Comparison of ENCODE assay signal across 8 mouse cellular contexts in the genomic region with DNA sequence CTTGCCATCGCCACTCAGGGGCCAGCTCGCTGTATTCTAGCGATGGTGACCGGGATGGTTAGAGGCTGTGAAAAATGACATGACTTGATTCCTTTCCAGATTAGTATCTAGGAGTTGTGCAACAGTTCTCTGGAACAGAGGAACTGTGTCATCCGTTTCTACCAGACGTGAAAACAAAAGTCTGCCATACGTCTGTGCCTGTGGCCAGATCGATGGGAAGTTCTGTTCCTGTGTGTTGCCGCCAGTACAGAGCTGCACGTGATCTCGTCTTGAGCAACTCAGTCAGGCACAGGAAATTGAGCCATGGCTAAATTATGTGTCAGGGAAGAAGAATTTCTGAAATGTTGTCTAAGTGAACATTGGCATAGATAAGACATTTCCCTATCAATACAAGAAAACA.
DNase-seq lines count a peak whose midpoint lies in the region; ATAC-seq lines count a peak whose summit lies in the region.

No protein-coding gene starts in this region.

- peak; percentile 98 for ATAC-seq in common myeloid progenitor, adult 5-6 weeks (replicated peaks; ENCODE audit: low read depth, poor library complexity, severe bottlenecking)

- peak; percentile 6 for DNase-seq in thymus, postnatal 14 days
- DNase-seq in thymus, postnatal 36 days, result no peak
- peak; percentile 41 to 72 for DNase-seq in kidney, postnatal 36 days
- DNase-seq in monocyte, adult 2 months (ENCODE audit: low read depth in 1 of 2, low spot score in 2 of 2), result peak; percentile 71
- no peak for DNase-seq in cerebellum, postnatal 14 days
- no peak for DNase-seq in right cerebral cortex, postnatal 4 days
- DNase-seq in cerebellum, postnatal 4 days (ENCODE audit: low spot score in 2 of 2), result no peak

Comparison
In these comparisons a context has a peak if more than half of its experiments do, and no peak if none do; other contexts are left out.
1. DNase-seq: peak in thymus, postnatal 14 days (single experiment), kidney, postnatal 36 days (2 of 2) and monocyte, adult 2 months (2 of 2); none in thymus, postnatal 36 days (0 of 2), cerebellum, postnatal 14 days (0 of 2), right cerebral cortex, postnatal 4 days (single experiment) and cerebellum, postnatal 4 days (0 of 2).